Mouse (Mus musculus) intestine, embryonic 15.5 days (tissue): Measurements from ENCODE around the gene Gosr2. TPM values are rescaled to one million over a fixed set of nuclear protein-coding genes. Genes with fewer than 3 reads are reported as not detected.
A peak's percentile ranks its signal among the peaks of the same experiment; 100 is the strongest.
"Not testable (repeated sequence)": the region's sequence is repeated elsewhere in the genome, so short reads cannot be mapped to it uniquely, and the experiment has no call there.

Experiments
- ATAC-seq: fragments of 200-750 bp; cut with Nextera tagmentation; 2 replicates; pipeline ENCODE4 v1.8.0; 2017; ENCODE audit warnings: moderate TSS enrichment, moderate library complexity
- H3K27ac ChIP-seq: fragments of 300-500 bp; sonication (generic); 2 replicates; pipeline ENCODE4 v1.5.1; 2015; ENCODE audit warnings: mild to moderate bottlenecking, inconsistent platforms
- H3K27me3 ChIP-seq: fragments of 300-500 bp; sonication (generic); replicated peaks from 2 replicates; pipeline ENCODE4 v1.6.1; 2015; ENCODE audit warnings: inconsistent platforms
- H3K36me3 ChIP-seq: fragments of 300-500 bp; sonication (generic); 2 replicates; pipeline ENCODE4 v1.6.1; 2015; ENCODE audit warnings: inconsistent platforms
- H3K4me1 ChIP-seq: fragments of 300-500 bp; sonication (generic); replicated peaks from 2 replicates; pipeline ENCODE4 v1.6.1; 2015; ENCODE audit warnings: inconsistent platforms
- H3K4me2 ChIP-seq: fragments of 300-500 bp; sonication (generic); replicated peaks from 2 replicates; pipeline ENCODE4 v1.6.1; 2015; ENCODE audit warnings: mild to moderate bottlenecking, inconsistent platforms
- H3K4me3 ChIP-seq: fragments of 300-500 bp; sonication (generic); replicated peaks from 2 replicates; pipeline ENCODE4 v1.5.1; 2015; ENCODE audit warnings: inconsistent platforms
- H3K9ac ChIP-seq: fragments of 300-500 bp; sonication (generic); 2 replicates; pipeline ENCODE4 v1.6.1; 2015; ENCODE audit warnings: inconsistent platforms
- H3K9me3 ChIP-seq: fragments of 300-500 bp; sonication (generic); 2 replicates; pipeline ENCODE4 v1.6.1; 2016; ENCODE audit warnings: inconsistent platforms
- WGBS: fragments of 180-500 bp; shearing (Covaris S2); methylation state at CpG from one replicate; pipeline ENCODE4 v1.1.7; 2015; 5-methylcytosine and 5-hydroxymethylcytosine counted together
- polyA plus RNA-seq: library from polyadenylated mRNA; unstranded; fragments of >200 nt; fragmentation: Nextera tagmentation; extraction: Ambion mirVana; gene quantifications from 2 replicates; pipeline ENCODE4 v1.2.1, GENCODE M21; 2015

Gene Gosr2
- polyA plus RNA-seq, 1 experiment from 2014 or later, result 65.3 TPM

GRCm38 (mm10) chr11:103686706-103687105 lies 11.0 kb downstream of the Gosr2 start:
- 87% methylated on average over 6 of the region's 6 CpGs for WGBS
- Histone ChIP-seq H3K36me3 (peaks cover 36% of the 10 kb centered on the region), H3K4me1 (0 out of 2 replicates have a peak, but pooled peaks cover 3% of the 10 kb centered on the region), H3K27me3 (no peaks in the 10 kb centered on the region), H3K9me3 (no peaks in the 10 kb centered on the region), H3K4me3 (no peak overlapping the region), H3K27ac (no peak overlapping the region), H3K9ac (no peak overlapping the region), H3K4me2 (no peak overlapping the region)
- no peak for ATAC-seq

- no peak overlapping the region for H3K4me3 ChIP-seq
- no peak overlapping the region for H3K9ac ChIP-seq
- ATAC-seq, result no peak
- peaks cover 39% of the 10 kb centered on the region for H3K36me3 ChIP-seq
- H3K27me3 ChIP-seq, result no peaks in the 10 kb centered on the region
- no peak overlapping the region for H3K4me2 ChIP-seq
- H3K4me1 ChIP-seq, result 0 out of 2 replicates have a peak, but pooled peaks cover 3% of the 10 kb centered on the region
- WGBS, result 89% methylated on average over 7 of the region's 7 CpGs
- H3K27ac ChIP-seq, result no peak overlapping the region
- no peaks in the 10 kb centered on the region for H3K9me3 ChIP-seq
Observed at GRCm38 (mm10) chr11:103685261-103685736, 12.4 kb downstream of the Gosr2 start.

GRCm38 (mm10) chr11:103683667-103684334 lies 13.9 kb downstream of the Gosr2 start:
- H3K9me3 ChIP-seq, result no peaks in the 10 kb centered on the region
- no peak overlapping the region for H3K27ac ChIP-seq
- 76% methylated on average over 11 of the region's 11 CpGs for WGBS
- no peak overlapping the region for H3K4me3 ChIP-seq
- 0 out of 2 replicates have a peak overlapping the region, but pooled peaks have one; percentile 9 for H3K4me2 ChIP-seq
- 0 out of 2 replicates have a peak, but pooled peaks cover 3% of the 10 kb centered on the region for H3K4me1 ChIP-seq
- peaks cover 48% of the 10 kb centered on the region for H3K36me3 ChIP-seq
- H3K9ac ChIP-seq, result no peak overlapping the region
- peak; percentile 88 for ATAC-seq
- H3K27me3 ChIP-seq, result no peaks in the 10 kb centered on the region

DNA sequence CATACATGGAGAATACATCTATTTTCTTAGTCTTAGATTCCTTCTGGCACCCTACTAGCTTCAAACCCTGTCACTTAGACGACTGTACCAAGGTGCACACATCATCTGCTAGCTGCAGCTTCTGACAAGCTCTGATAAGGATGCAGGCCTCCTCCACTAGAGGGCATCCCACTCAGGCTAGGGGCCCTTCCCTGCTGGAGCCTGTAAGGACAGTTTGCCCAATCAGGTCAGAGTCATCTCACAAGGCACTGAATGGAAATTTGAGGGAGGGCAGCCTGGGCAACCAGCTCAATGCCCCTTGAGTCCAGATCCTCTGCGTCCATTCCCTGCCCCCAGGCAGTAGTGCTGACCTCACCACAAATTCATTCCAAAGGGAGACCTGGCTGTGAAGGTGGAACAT lies 20.7 kb downstream of the Gosr2 start:
- H3K4me2 ChIP-seq, H3K9me3 ChIP-seq, H3K27ac ChIP-seq, H3K4me1 ChIP-seq, ATAC-seq, H3K27me3 ChIP-seq, H3K9ac ChIP-seq, H3K4me3 ChIP-seq: not testable (repeated sequence)
- H3K36me3 ChIP-seq, result peaks cover 29% of the 10 kb centered on the region
- 44% methylated on average over 2 of the region's 2 CpGs for WGBS

DNA sequence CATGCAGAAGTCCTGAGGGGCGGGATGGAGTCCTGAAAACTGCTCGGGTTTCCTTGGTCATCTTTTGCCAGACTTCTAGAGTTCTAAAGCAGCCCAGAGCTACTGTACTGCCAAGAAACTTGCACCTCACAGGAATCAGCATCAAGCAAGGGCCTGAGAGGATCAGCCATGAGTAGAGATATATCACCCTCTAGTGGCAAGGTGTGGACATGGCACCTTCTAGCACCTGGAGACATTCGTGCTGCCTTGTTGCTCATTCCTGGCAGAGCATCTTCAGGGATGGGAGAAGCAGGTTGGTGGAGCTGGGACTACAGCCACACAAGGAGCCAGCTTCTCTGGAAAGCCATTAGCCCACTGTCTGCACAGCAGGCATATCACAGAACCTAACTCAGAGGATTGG lies 22.1 kb downstream of the Gosr2 start:
- H3K36me3 ChIP-seq, result peaks cover 22% of the 10 kb centered on the region; the same call in 1 of the 2 replicates
- no peak overlapping the region for H3K27ac ChIP-seq
- no peak for ATAC-seq
- H3K4me3 ChIP-seq, result no peak overlapping the region
- 34% methylated on average over 3 of the region's 3 CpGs for WGBS
- H3K4me1 ChIP-seq, result no peaks in the 10 kb centered on the region
- no peak overlapping the region for H3K9ac ChIP-seq
- H3K9me3 ChIP-seq, result no peaks in the 10 kb centered on the region
- H3K4me2 ChIP-seq, result no peak overlapping the region
- H3K27me3 ChIP-seq, result no peaks in the 10 kb centered on the region

DNA sequence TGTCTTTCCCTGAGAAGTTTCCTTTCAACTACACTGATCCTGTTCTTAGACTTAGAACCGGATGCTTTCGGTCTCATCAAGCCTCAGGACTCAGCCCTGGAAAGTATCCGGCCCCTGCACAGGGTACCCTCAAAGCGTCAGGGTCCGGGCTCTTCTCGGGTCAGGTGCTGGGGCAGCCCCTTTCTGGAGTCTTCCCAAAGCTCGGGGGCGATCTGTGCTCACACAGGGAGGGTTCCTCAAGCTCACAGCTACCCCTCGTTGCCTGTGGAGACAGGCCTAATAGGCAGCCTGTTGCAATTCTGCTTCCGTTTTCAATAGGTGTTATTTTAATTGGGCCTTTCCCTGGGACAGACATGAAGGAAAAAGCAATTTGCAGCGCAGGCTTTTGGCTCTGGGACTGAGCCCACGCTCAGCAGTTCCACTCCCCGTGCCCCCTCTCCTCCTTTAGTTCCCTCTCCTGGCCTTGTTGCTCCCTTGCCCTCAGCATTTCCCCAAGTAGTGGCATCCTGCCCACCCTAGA lies 30.7 kb downstream of the Gosr2 start:
- no peak overlapping the region for H3K4me3 ChIP-seq
- no peak overlapping the region for H3K9ac ChIP-seq
- no peak overlapping the region for H3K27ac ChIP-seq
- no peaks in the 10 kb centered on the region for H3K9me3 ChIP-seq
- ATAC-seq, result no peak
- H3K36me3 ChIP-seq, result no peaks in the 10 kb centered on the region
- H3K4me1 ChIP-seq, result 0 out of 2 replicates have a peak, but pooled peaks cover 4% of the 10 kb centered on the region
- 66% methylated on average over 13 of the region's 13 CpGs for WGBS
- 0 out of 2 replicates have a peak, but pooled peaks cover 3% of the 10 kb centered on the region for H3K27me3 ChIP-seq
- H3K4me2 ChIP-seq, result no peak overlapping the region

DNA sequence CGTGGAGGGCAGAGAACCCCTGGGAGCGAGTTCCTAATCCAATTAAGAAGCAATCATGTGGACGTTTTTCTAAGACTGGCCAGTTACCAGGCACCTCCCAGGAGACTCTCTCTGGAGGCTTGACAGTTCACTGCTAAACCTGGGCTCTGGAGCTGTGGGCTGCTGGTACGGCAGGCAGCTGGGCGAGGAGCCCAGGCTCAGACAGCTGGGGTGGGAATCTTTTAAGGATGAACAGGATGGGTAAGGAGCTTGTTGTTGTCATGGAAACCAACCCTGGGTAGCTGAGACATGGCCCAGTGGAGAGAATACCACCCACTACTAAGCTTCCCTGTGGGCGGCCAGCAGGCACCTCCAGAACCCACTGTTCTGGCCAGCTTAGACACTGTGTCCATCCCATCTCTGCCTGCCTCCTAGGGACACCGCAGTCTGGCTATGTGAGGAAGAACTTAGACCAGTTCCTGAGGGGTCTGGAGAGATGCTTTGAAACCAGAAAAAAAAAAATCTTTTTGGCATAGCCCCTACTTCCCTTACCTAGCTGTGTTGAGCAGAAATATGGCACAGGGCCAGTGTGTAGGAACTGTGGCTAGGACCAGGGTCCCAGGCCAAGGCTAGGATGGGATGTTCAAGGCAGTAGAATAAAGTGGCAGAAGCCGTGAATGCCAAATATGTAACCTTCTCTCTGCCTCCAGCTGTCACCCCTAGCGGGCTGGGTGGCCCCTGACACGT lies 31.4 kb downstream of the Gosr2 start:
- Histone ChIP-seq H3K27me3 (0 out of 2 replicates have a peak, but pooled peaks cover 3% of the 10 kb centered on the region), H3K4me1 (0 out of 2 replicates have a peak, but pooled peaks cover 4% of the 10 kb centered on the region), H3K4me2 (no peak overlapping the region), H3K36me3 (no peaks in the 10 kb centered on the region), H3K27ac (no peak overlapping the region), H3K4me3 (no peak overlapping the region), H3K9me3 (no peaks in the 10 kb centered on the region), H3K9ac (no peak overlapping the region)
- ATAC-seq, result no peak
- 43% methylated on average over 10 of the region's 10 CpGs for WGBS

GRCm38 (mm10) chr11:103665695-103666094 lies 32.0 kb downstream of the Gosr2 start:
- Histone ChIP-seq H3K4me2 (no peak overlapping the region), H3K9me3 (no peaks in the 10 kb centered on the region), H3K4me3 (no peak overlapping the region), H3K36me3 (no peaks in the 10 kb centered on the region), H3K4me1 (0 out of 2 replicates have a peak, but pooled peaks cover 4% of the 10 kb centered on the region), H3K27ac (no peak overlapping the region), H3K27me3 (0 out of 2 replicates have a peak, but pooled peaks cover 3% of the 10 kb centered on the region), H3K9ac (no peak overlapping the region)
- ATAC-seq, result no peak
- WGBS, result 63% methylated on average over 1 of the region's 1 CpGs

GRCm38 (mm10) chr11:103663119-103663518 lies 34.6 kb downstream of the Gosr2 start:
- ATAC-seq, result no peak
- Histone ChIP-seq H3K27me3 (0 out of 2 replicates have a peak, but pooled peaks cover 3% of the 10 kb centered on the region), H3K36me3 (no peaks in the 10 kb centered on the region), H3K9me3 (no peaks in the 10 kb centered on the region), H3K4me3 (no peak overlapping the region), H3K27ac (no peak overlapping the region), H3K4me1 (0 out of 2 replicates have a peak, but pooled peaks cover 4% of the 10 kb centered on the region), H3K9ac (no peak overlapping the region), H3K4me2 (no peak overlapping the region)
- WGBS, result 84% methylated on average over 8 of the region's 8 CpGs

- H3K4me3 ChIP-seq, result no peak overlapping the region
- H3K27me3 ChIP-seq, result 0 out of 2 replicates have a peak, but pooled peaks cover 3% of the 10 kb centered on the region
- no peaks in the 10 kb centered on the region for H3K36me3 ChIP-seq
- no peak for ATAC-seq
- no peak overlapping the region for H3K9ac ChIP-seq
- H3K27ac ChIP-seq, result no peak overlapping the region
- H3K4me2 ChIP-seq, result no peak overlapping the region
- H3K9me3 ChIP-seq, result no peaks in the 10 kb centered on the region
- 0 out of 2 replicates have a peak, but pooled peaks cover 4% of the 10 kb centered on the region for H3K4me1 ChIP-seq
- 81% methylated on average over 5 of the region's 5 CpGs for WGBS
Observed at GRCm38 (mm10) chr11:103662546-103662945, 35.2 kb downstream of the Gosr2 start.

DNA sequence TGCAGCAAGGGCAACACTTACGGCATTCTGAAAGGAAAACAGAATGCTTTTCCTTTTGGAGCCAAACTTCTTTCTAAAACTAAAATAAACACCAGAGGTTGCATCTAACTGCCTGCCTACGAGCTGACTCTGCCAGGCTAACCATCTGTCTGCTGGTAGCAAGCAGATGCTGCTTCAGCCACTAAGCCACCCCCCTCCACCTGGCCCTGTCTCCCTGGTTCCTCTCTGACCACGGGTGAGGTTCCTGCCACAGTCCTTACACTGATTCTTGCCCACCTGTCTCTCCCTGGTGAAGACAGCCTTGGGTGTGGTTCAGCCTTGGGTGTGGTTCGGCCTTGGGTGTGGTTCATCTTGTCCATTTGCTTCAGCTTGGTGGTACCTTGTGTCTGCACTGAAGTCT lies 35.8 kb downstream of the Gosr2 start:
- H3K36me3 ChIP-seq, result no peaks in the 10 kb centered on the region
- no peaks in the 10 kb centered on the region for H3K9me3 ChIP-seq
- 57% methylated on average over 4 of the region's 4 CpGs for WGBS
- no peak overlapping the region for H3K4me3 ChIP-seq
- no peak overlapping the region for H3K9ac ChIP-seq
- H3K4me1 ChIP-seq, result 0 out of 2 replicates have a peak, but pooled peaks cover 4% of the 10 kb centered on the region
- no peak overlapping the region for H3K4me2 ChIP-seq
- no peak overlapping the region for H3K27ac ChIP-seq
- H3K27me3 ChIP-seq, result 0 out of 2 replicates have a peak, but pooled peaks cover 3% of the 10 kb centered on the region
- ATAC-seq, result no peak

DNA sequence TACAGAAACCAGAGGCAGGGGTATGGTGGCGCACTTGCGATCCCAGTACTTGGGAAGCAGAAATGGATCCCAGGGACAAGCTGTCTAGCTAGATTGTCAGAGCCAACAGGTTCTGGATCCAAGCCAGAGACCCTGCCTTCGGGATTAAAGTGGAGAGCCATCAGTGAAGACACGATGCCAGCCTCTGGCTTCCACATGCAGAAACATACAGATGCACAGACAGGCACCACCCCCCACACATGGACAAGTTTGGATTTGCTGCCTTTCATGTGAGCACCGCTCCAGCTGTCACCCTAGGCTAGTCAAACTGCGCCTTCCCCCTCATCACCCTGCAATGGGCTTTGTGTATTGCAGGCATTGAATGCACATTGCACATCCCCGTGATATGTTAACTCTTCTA lies 39.5 kb downstream of the Gosr2 start:
- 78% methylated on average over 7 of the region's 7 CpGs for WGBS

More for the DNA sequence above, 39.5 kb downstream of the Gosr2 start:
- ATAC-seq, result no peak
- H3K4me1 ChIP-seq, result 0 out of 2 replicates have a peak, but pooled peaks cover 6% of the 10 kb centered on the region
- H3K27ac ChIP-seq, result no peak overlapping the region
- H3K36me3 ChIP-seq, result no peaks in the 10 kb centered on the region
- no peak overlapping the region for H3K4me3 ChIP-seq
- H3K9ac ChIP-seq, result no peak overlapping the region
- no peak overlapping the region for H3K4me2 ChIP-seq
- no peaks in the 10 kb centered on the region for H3K9me3 ChIP-seq
- H3K27me3 ChIP-seq, result peaks cover 11% of the 10 kb centered on the region
